Mouse (Mus musculus) mesoderm, embryonic 11.5 days (tissue): ENCODE measurements around the gene Abraxas2.

Source experiments
- DNase-seq: peaks from one replicate; pipeline ENCODE4 v3.0.0-alpha.2; 2012; ENCODE audit warnings: low read depth, low spot score

The Abraxas2 gene

DNA sequence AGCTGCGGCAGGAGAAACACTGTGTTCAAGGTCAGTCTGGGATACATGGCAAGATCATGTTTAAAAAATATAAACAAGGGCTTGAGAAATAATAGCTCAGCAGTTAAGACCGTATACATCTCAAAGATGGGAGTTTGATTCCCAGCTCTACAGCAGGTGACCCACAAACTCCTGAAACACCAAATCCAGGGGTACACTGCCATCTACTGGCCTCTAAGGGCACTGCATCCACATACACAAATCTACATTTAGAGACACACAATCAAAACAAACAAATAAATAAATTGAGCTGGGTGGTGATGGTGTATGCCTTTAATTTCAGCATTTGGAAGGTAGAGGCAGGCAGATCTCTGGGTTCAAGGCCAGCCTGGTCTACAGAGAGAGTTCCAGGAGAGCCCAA lies 39.2 kb downstream of the Abraxas2 start:
- peak; percentile 17 for DNase-seq

GRCm38 (mm10) chr7:132900826-132901531 lies 42.0 kb downstream of the Abraxas2 start:
- no peak for DNase-seq

- DNase-seq = no peak
These were observed 44.8 kb downstream of the Abraxas2 start for GRCm38 (mm10) chr7:132903796-132904195.

GRCm38 (mm10) chr7:132921971-132922370 lies 62.9 kb downstream of the Abraxas2 start:
- no peak for DNase-seq

DNA sequence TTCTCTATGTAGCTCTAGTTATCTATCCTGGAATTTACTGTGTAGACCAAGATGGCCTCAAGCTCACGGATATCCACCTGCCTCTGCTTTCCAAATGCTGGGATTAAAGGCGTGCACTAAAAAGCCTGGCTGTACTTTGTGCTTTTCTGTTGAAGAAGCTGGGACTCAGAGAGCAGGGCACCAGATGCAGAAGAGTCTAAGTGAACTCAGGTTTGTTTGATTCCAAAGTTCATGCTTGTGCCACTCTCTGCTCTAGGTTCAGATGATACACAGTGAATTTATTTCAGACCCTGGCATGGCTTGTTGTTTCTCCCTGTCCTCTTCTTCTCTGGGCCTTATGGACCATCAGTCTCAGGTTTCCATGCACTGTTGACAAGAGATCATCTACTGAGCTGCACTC lies 66.2 kb downstream of the Abraxas2 start:
- no peak for DNase-seq

GRCm38 (mm10) chr7:132927201-132927600 lies 68.2 kb downstream of the Abraxas2 start:
- DNase-seq = no peak

DNA sequence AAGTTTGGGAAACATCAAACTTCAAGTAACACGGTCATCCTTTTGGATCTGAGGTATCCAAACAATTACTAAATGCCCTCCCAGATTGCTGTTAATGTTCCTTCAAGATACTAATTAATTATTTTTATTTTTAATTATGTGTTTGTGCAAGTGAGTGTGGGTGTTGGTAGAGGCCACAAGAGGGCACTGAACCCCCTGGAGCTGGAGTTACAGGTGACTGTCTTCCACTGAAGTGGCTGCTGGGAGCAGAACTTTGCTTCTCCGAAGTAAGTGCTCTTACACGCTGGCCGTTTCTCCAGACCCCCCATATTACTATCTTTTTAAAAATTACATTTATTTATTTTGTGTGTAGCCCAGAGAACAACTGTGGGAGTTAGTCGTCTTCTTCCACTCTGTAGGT lies 71.0 kb downstream of the Abraxas2 start:
- no peak for DNase-seq

DNA sequence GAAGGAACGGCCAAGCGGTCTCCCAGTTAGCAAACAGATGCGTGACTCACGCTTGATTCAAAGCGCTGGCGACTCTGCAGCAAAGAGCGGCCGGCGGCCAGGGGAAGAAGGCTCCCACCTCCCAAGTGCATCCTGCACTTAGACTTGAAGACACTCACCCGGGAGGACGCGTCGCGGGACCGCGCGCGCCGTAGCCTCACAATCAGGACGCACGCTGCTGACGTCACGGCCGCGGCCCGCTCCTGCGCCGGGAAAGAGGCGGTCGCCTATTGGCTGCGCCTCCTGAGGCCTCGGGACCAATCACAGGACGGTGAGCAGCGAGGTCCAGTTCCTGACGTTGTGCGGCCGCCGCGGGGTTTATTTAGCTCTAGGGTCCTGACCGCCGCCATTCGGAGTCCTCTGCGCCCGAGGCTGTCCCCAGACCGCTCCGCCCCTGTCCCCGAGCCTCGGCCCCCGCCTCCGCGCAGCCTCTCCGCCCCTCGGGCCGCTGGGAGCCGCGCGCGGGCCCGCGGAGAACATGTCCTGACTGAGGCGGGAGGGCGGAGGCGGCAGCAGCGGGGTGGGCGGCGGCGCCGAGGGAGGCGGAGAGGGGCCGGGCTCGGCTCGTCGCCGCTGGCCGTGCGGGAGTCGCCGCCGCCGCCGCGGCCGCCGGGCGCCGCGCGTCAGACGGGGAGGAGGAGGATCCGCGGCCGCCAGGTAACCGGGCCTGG lies 72.0 kb downstream of the Abraxas2 start, which contains the start of gene Zranb1:
Zranb1 (plus strand) TSS at position 293 of the 710 bp plus-strand sequence.
- DNase-seq = peak; percentile 99

DNA sequence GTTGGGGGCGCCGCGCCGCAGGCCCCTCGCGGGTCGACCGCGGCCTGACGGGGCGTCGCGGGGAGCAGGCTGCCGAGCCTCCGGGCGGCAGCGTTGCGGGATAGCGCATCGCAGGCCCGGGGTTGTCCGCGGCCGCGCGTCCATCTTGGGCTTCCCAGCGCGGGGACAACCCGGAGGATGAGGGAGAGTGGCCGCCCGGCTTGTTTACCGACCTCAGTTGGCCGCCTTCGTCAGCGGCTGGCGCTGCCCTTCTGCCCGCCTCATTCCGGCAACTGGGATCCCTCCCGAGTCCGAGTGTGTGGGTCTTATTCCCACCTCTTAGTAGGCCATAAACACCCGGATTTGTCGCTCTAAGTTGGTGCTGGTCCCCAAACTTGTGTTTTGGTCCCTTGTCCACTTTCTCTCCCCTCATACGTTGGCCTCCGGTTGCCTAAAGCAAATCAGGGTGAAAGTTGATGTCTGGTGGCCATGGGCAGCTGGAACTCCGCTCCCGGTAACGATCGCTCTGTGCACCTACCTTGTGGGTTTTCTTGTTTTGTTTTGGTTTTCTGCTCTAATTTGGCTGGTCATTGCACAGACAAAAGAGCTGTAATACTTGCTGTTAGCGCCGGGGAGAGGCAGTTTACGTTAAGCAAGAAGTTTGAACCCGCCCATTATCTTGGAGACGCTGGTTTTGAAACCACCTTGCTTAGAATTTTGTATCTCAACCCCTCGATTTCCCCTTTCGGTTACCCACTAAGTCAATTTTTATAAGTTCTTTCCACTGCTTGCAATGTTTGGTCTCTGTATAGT lies 72.7 kb downstream of the Abraxas2 start:
- peak; percentile 35 for DNase-seq

- DNase-seq = no peak
These were observed 74.3 kb downstream of the Abraxas2 start for GRCm38 (mm10) chr7:132933331-132933730.
